Comparison of ENCODE assay signal across 13 mouse cellular contexts in the genomic region with DNA sequence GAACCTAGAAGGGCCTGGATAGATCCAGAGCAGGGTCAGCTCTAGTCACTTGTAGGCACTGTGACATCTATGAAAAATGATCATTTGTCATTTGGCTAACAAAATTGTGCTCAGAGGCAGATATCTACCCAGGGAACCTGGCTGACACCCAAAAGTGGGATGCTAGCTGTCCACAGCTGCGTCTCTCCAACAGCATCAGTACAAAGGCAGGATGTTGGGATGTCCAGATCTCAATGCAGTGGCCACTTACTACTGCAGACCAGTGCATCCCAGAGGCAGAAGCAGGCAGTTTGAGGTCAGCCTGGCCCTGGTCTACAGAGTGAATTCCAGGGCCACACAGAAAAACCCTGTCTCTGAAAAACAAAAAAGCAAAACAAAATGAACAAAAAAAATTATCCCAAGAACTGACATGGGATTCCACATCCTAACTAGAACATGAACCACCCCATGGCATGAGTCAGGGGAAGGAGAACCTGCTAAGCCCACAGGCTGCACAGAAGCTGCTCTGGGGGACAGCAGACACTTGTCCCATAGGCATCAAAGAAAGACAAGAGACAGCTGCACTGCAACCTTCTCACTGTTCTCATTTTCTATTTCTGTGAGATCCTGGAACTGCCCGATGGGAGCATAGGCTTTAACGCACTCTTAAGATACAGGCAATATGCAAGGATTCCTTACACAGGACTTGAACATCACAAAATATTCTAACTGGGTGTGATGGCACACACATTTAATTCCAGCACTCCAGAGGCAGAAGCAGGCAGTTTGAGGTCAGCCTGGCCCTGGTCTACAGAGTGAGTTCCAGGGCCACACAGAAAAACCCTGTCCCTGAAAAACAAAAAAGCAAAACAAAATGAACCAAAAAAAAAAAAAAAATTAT.
A peak's percentile ranks its signal among the peaks of the same experiment; 100 is the strongest.
DNase-seq lines count a peak whose midpoint lies in the region; ATAC-seq and TF ChIP-seq lines count a peak whose summit lies in the region.
"Had no signal": no experiment of that assay in that cellular context is flagged by ENCODE, and none has a peak within 500 bp of the region (broad histone marks: within the 10 kb centered on the region; RNA-seq: fewer than 3 reads in every experiment).

No protein-coding gene starts in this region.

- no peak for TF ChIP-seq CTCF in layer of hippocampus, adult 2 months (conservative IDR thresholded peaks at IDR 0.05)
- TF ChIP-seq CTCF in stomach, postnatal 0 days (IDR thresholded peaks at IDR 0.05; ENCODE audit: low read depth), result no peak

- no peak overlapping the region for H3K4me2 ChIP-seq in stomach, embryonic 14.5 days (replicated peaks; ENCODE audit: low read depth, low read length)
- H3K4me2 ChIP-seq in stomach, postnatal 0 days (replicated peaks; ENCODE audit: low read depth), result no peak overlapping the region
- H3K4me2 ChIP-seq: embryonic facial prominence, embryonic 12.5 days; forebrain, embryonic 13.5 days had no signal

- no peak for TF ChIP-seq EP300 in stomach, postnatal 0 days (optimal IDR thresholded peaks at IDR 0.05)

- peaks cover 11% of the 10 kb centered on the region for H3K36me3 ChIP-seq in stomach, embryonic 14.5 days (ENCODE audit: control insufficient read depth, insufficient read depth, low read length)
- peaks cover 16% of the 10 kb centered on the region for H3K36me3 ChIP-seq in stomach, postnatal 0 days (ENCODE audit: control insufficient read depth, insufficient read depth, low read length)

- no peak for ATAC-seq in stomach, embryonic 14.5 days (ENCODE audit: insufficient number of reproducible peaks, insufficient read depth, low FRiP score, low read depth)
- no peak for ATAC-seq in stomach, postnatal 0 days (ENCODE audit: low FRiP score, low TSS enrichment)
- ATAC-seq: forebrain, embryonic 13.5 days; liver, postnatal 0 days had no signal

- H3K4me1 ChIP-seq in stomach, embryonic 14.5 days (ENCODE audit: control insufficient read depth, insufficient read depth, low read length), result 0 out of 2 replicates have a peak, but pooled peaks cover 3% of the 10 kb centered on the region
- H3K4me1 ChIP-seq in stomach, postnatal 0 days (replicated peaks; ENCODE audit: control insufficient read depth, insufficient read depth), result no peaks in the 10 kb centered on the region
- H3K4me1 ChIP-seq: embryonic facial prominence, embryonic 12.5 days; forebrain, embryonic 13.5 days had no signal

- H3K27ac ChIP-seq in layer of hippocampus, adult 2 months, result peak overlapping the region; percentile 59
- H3K27ac ChIP-seq in stomach, embryonic 14.5 days (ENCODE audit: low read length), result 0 out of 2 replicates have a peak overlapping the region, but pooled peaks have one; percentile 23
- H3K27ac ChIP-seq in stomach, postnatal 0 days (replicated peaks), result no peak overlapping the region; the same call in 1 of the 2 replicates
- H3K27ac ChIP-seq: embryonic facial prominence, embryonic 12.5 days; forebrain, embryonic 13.5 days; heart, adult 2 months had no signal

- H3K9me3 ChIP-seq in stomach, embryonic 14.5 days (ENCODE audit: control insufficient read depth, low read depth, low read length), result no peaks in the 10 kb centered on the region
- no peaks in the 10 kb centered on the region for H3K9me3 ChIP-seq in stomach, postnatal 0 days (ENCODE audit: control insufficient read depth, low read length)
- H3K9me3 ChIP-seq: embryonic facial prominence, embryonic 12.5 days had no signal

- H3K9ac ChIP-seq in stomach, embryonic 14.5 days (replicated peaks; ENCODE audit: low read depth, low read length), result no peak overlapping the region
- no peak overlapping the region for H3K9ac ChIP-seq in stomach, postnatal 0 days (ENCODE audit: low read length)
- H3K9ac ChIP-seq: embryonic facial prominence, embryonic 12.5 days; forebrain, embryonic 13.5 days; liver, postnatal 0 days had no signal

- H3K27me3 ChIP-seq in stomach, embryonic 14.5 days (ENCODE audit: control insufficient read depth, insufficient read depth, low read length), result no peaks in the 10 kb centered on the region
- no peaks in the 10 kb centered on the region for H3K27me3 ChIP-seq in stomach, postnatal 0 days (ENCODE audit: control insufficient read depth, insufficient read depth, low read length)
- H3K27me3 ChIP-seq: embryonic facial prominence, embryonic 12.5 days; forebrain, embryonic 13.5 days had no signal

- H3K4me3 ChIP-seq in layer of hippocampus, adult 2 months, result no peak overlapping the region
- H3K4me3 ChIP-seq in stomach, embryonic 14.5 days (ENCODE audit: low read depth, low read length), result no peak overlapping the region
- no peak overlapping the region for H3K4me3 ChIP-seq in stomach, postnatal 0 days (ENCODE audit: low read depth, low read length)
- H3K4me3 ChIP-seq: embryonic facial prominence, embryonic 12.5 days; forebrain, embryonic 13.5 days; heart, adult 2 months had no signal

- peak; percentile 31 for DNase-seq in adrenal gland, adult 2 months
- no peak for DNase-seq in adrenal gland, adult 18-20 months (ENCODE audit: low spot score in 2 of 2)
- peak; percentile 37 to 48 for DNase-seq in heart, postnatal 10 days
- no peak for DNase-seq in heart, adult 9 months (ENCODE audit: low spot score in 2 of 2)
- DNase-seq in layer of hippocampus, adult 2 months (ENCODE audit: low spot score in 2 of 2), result no peak
- DNase-seq in layer of hippocampus, adult 8-10 months (ENCODE audit: low spot score in 2 of 2), result no peak
- no peak for DNase-seq in stomach, postnatal 0 days (ENCODE audit: low spot score)
- DNase-seq: thymus, adult 18-20 months had no signal

- intact Hi-C loops in heart, postnatal 10 days (cut with DNase I), result no loop called here

- WGBS in stomach, embryonic 14.5 days, result 57% methylated on average over 3 of the region's 3 CpGs
- 52% methylated on average over 3 of the region's 3 CpGs for WGBS in stomach, postnatal 0 days

Comparison
In these comparisons a context has a peak if more than half of its experiments do, and no peak if none do; other contexts are left out.
1. DNase-seq: peak in adrenal gland, adult 2 months (single experiment) and heart, postnatal 10 days (2 of 2); none in adrenal gland, adult 18-20 months (0 of 2), heart, adult 9 months (0 of 2), layer of hippocampus, adult 2 months (0 of 2), layer of hippocampus, adult 8-10 months (0 of 2) and stomach, postnatal 0 days (single experiment).